Mouse (Mus musculus): Measurements from ENCODE around the gene Hmox2. TPM values are rescaled to one million over a fixed set of nuclear protein-coding genes. Genes with fewer than 3 reads are reported as not detected.

Hmox2 gene
- polyA plus RNA-seq, 3 experiments from 2014 or later = 97.9 to 114 (median 103) TPM

DNA sequence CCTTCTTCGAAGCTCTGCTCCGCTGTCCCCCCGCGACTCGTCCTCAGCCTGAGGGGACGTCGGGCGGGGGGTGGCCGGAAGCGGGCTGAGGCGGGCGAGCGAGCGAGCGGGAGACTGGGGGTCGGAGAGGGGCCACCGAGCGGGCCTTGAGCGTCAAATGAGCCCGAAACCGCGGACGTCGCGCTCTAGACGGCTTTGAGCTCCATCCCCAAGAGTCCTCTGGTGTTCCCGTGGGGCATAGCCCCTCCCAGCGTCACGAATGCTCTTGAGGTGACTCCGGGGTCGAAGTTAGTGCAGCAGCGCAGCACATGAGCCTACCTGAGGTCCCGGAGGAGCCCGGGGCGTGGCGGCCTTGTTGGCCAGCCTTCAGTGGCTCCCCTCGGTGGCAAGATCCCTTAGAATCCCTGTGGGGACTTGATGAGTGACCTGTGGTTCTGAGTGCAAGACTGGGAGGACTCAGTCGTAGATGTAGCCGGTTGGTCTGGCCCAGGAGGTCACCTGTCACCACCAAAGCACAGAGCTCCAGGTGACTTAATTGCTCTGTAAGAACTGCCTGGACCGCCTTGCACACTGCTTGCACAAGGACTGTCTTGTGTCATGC, 467 bp downstream of the Hmox2 start:
- ATAC-seq = peak; percentile 69

DNA sequence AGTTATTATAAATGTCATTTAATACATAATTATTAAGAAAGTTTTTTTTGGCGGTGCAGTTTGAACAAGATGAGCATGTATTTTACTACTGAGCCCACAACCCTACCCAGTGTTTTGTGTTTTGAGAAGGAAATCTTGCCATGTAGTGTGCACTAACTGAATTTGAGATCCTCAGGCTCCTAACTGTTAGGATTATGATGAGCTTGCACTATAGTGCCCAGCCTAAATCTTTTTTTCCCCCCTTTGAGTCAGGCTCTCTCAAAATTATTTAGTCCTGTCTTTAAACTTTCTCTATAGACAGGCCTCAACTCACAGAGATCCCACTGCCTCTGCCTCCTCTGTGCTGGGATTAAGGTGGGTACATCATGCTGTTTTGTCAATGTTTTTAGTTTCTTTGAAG, 1.4 kb downstream of the Hmox2 start:
- ATAC-seq = no peak

DNA sequence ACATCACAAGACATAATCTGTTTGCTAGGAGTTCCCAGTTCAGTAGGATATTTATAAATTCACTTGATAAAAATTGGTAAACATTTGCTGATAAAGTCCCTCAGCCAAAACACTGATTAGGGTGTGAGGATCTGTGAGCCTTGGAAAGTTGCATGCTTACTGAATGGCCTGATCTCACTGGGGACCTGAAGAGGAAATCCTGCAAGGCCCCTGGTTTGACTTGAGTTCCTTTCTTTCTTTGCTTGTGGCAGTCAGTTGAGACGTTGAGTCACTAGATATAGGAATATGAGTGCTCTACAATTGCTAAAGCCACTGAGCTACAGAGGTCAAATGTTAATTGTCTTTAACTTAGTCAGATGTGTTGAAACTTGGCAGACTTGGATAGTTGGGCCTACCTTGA, 1.8 kb downstream of the Hmox2 start:
- ATAC-seq = no peak

DNA sequence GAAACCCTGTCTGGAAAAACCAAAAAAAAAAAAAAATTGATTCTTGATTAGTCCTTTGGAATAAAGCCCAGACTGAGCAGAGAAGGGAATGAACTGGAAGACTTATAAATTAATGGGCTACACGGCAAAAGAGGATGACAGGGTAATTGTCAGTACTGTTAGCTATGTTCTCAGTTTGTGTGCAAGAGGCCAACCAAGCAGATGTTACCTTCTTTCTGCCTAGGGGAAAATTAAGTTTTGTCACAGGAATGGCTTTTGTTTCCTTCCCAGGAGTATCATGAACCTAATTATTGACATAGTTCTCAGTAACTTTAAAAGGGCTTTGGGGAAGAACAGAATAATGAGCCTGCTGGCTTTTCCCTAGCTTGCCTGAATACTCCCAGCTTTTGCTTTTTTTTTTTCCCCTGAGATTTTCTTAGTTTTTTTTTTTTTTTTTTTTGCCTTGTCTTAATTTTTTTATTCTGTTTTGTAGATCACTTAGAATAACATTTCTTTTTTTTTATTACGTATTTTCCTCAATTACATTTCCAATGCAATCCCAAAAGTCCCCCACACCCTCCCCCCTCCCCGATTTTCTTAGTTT, 4.7 kb downstream of the Hmox2 start:
- ATAC-seq = no peak

DNA sequence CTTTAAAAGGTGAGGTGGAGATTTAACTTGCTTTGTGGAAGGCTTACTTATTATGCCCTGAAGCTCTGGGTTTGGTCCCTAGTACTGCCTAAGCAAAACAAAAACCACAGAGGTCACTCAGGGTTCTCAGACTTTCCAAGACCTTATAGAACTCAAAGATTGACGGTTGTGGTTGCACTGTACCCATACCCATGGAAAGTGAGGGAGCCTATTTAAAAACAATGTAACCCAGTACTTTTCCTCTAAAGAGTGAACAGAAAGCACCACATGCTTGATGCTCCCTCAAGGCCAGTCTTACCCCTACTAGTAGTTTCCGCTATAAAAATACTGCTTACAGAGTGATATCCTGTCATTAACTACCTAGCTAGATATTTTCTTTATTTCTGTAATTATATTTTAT, 10.1 kb downstream of the Hmox2 start:
- peak; percentile 88 for ATAC-seq

DNA sequence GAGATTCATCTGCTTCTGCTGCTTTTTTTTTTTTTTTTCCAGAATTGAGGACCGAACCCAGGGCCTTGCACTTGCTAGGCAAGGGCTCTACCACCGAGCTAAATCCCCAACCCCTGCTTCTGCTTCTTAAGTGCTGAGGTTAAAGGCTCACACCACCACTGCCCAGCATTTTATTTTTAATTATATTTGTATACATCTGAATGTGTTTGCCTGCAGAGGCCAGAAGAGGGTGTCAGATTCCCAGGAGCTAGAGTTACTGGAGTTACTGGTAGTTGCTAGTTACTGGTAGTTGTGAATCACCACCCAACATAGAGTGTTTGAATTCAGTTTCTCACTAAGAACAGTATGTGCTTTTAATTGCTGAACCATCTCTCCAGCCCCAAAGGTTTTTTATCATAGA, 13.8 kb downstream of the Hmox2 start:
- ATAC-seq = no peak

DNA sequence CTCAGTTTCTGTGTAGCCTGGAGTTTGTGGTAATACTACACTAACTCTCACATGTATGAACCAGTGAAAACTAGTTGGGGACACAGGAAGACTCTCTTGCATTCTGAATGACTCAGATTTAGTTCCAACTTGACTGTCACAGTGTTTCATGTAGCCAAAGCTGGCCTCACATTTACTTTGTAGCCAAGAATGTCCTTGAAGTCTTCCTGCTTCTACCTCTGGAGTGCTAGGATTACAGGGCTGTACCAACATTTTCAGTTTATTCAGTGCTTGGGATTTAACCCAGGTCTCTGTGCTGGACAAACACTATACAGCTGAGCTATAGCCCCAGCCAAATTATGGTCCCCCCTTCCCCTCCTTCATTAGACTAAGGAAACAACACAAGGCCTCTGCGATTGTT, 16.0 kb downstream of the Hmox2 start:
- no peak for ATAC-seq

DNA sequence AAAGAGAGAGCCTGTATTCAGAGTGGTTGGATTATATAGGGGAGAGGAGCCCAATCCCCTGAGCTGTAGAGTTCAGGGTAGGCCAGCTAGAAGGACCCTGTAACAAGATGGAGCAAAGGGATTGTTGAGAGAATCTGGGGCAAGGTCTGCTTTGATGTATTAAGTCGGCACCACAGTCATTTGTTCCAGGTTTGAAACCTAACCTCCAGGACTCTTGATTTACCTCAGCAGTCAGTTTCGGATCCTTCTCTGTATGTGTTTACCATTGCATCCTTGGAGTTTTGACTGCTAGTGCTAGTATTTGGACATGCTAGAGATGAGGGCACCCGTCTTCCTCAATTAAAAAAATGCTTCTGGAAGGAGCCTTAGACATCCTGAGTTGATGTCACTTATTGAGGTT, 26.0 kb downstream of the Hmox2 start:
- no peak for ATAC-seq

DNA sequence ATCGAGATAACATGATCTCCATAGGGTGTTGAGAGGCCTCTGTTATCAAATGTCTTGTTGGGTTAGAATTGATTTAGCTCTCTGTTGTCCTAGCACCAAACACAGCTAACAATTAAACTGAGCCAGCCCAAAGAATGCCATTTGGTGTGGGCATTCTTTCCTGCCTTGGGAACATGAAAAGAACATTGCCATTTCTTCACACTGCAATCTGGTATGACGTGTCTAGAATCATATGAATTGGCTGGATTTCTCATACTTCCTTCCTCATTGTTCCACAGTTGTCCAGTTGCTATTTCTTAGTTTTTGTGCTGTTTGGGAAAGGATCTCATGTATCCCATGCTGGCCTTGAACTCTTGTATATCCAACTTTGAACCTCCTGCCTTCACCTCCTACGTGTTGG, 27.9 kb downstream of the Hmox2 start:
- no peak for ATAC-seq

DNA sequence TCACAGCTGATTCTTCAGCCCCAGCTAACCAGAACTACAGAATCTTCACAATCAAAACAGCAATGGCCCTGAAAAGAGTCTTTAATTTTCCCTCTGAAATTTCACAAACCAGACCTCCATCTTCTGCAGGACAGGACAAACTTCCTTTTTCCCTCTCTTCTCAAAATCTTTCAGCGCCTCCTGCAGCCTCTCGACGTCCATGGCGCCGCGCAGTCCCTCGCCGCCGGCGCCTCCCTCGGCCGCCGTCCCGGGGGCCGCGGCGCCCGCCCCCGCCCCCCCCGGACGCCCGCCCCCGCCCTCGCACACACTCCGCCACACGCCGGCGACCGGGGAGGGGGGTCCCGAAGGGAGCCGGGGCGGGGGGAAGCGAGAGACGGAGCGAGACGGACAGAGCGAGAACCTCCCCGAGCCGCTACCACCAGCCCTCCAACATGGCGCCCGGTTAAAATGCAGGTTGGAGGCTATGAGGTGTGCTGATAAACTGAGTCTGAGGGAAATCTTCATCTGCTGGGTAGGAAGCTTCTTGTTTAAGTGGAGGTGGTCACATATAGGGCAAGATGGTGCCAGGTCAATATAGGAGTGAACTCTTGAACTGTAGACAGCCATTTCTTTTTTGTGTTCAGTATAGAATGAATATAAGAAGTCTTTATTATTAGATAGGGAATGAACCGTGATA, 30.6 kb downstream of the Hmox2 start:
- peak; percentile 64 for ATAC-seq

DNA sequence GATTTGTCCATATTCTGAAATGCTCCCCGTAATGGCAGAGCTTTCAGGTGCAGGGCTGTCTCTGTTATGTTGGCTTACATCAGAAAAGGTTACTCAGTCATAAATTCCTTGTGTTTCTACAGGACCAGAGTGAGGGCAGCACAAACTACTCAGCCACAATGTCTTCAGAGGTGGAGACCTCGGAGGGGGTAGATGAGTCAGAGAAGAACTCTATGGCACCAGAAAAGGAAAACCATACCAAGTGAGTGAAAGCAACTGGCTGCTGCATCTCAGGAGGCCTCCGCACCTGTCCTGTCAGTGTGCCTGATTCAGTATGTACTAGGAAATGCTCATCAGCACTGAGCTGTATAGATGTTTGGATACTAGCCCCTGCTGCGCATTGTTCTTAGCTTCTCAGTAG, 36.3 kb downstream of the Hmox2 start:
- ATAC-seq = no peak

DNA sequence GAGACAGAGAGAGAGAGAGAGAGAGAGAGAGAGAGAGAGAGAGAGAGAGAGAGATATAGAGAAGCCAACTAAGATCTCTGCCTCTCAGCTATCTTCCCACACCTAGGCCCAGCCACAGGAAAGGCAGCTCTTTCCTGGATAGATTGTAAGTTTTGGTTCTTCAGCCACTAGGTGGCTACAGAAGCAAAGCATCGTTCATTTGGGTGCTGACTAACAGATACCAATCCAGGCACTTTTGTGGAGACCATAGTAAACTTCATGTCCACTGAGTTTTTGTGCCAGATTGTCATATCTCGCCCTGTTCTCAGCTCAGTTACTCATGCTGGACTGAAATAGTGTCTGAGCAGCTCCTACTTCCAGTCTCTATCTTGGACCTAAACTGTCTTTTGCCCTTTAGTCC, 37.1 kb downstream of the Hmox2 start:
- ATAC-seq = peak; percentile 75

DNA sequence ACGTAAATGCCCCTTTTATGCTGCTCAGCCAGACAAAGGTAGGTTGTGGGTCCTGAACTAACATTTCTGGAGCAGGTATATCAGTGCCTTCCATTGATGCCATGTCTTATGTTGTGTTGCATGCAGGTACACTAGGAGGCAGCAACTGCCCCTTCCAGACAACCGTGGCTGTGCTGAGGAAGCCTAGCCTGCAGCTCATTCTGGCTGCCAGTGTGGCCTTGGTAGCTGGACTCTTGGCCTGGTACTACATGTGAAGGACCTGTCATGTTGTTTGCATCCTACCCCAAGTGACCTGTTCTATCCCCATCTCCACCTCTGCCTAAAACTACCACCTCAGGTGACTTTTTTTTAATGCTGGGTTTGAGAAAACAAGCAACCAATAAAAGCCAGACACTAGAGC, 39.7 kb downstream of the Hmox2 start:
- ATAC-seq = no peak

DNA sequence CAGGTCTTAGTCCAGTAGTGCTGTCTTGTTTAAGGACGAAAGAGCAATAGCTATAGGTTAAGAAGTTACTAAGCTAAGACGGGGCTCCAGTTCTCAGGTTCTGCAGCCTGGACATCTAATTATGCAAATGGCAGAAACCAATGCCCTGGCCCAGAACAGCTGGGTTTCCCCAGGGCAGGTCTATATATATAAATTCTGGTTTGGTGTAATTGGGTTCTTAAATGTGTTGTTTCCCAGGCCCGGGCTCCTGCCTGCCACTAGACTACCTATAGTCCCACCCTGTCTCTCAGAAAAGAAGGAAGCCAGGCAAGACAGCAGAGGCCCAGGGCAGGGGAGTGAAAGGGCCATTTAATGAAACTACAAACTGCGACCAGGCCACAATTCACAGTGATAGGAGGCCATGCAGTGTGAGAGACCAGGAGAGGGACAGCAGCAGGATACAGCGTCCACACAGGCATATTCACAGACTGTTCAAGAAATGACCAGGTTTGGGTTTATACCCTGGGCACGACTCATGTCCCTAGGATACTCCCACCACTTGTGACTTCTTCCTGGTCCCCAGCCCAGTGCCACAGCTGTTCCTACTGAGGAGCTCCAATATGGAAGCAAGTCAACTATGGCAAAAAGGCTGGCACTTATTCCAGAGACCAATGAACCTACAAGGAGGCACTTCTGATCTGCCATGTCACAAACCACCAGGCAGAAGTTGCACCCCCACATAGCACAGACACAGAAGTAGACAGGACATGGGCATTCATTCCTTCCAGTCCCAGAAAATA, 41.0 kb downstream of the Hmox2 start:
- no peak for ATAC-seq

DNA sequence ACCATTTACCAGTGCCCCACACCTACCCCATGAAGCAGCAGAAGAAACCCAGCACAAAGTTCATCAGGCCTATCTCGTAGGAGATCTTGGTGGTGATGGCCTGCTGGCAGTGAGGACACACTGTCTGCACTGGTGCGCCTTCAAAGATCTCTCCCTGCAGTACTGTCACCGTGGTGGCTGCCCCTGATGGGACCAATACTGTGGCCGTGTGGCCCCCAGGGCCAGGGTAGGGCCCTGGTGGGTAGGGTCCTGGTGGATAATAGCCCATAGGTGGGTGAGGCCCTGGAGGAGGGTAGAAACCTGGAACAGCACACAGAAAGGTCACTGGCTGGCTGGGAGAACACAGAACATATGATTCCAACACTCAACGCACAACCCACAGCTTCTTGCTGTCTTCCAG, 42.6 kb downstream of the Hmox2 start:
- ATAC-seq = no peak

DNA sequence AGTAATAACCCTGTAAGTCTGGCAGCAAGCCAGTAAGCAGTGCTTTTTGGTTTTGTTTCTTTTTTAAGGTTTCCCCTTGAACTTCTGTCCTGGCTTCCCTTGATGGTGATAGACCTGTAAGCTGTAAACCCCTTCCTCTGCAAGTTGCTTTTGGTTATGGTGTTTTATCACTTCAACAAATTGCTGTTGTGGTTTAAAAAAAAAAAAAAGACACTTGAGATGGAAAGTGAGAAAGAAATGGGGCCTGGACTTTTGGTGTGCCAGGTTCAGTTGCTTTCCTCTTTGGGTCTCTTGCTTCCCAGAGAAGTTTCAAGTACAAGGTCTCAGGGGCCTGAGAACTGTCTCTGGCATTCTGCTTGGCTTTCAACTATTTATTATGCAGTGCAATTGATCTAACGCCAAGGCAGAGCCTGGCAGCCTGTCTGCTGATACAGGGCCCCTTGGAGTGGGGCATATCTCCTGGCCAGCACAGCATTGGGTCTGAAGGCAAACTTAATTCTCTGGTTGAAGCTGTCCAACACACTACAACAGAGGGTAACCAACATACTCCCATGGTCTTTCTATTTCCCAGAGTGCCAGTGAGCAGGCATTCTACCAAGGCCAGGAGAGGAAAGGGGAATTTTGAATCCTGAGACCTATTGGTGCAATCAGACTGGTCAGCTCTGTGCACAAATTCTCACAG, 47.3 kb downstream of the Hmox2 start:
- no peak for ATAC-seq

DNA sequence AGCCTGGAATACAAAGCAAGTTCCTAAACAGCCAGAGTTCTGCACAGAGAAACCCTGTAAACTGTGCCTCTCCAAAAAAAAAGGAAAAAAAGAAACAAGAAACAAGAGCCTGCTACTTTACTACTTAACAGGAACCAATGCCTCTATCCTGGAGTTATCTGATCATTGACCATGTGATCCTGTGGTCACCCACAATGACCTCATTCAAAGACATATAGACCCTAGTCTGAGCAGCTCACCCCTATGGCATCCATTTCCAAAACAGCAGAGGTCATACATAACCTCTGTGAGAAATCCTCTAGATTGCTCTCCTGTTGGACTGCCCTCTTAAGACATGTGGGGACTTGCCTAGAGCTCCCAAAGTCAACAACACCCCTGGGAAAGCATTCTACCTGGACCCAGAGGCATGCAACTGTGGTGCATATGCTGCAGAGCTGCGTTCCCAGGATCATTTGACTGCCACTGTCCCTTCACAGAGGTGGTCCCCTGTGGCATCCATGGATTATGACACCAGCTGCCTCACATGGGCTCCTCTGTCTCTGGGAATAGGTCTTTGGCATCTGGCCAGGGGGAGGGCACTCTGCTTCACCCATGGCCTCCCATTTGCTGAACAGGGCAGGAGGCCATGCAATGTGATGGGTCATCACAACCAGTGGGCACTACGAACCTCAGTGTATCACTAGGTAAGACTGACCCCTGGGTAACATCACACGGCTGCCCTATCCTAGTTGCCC, 51.2 kb downstream of the Hmox2 start:
- peak; percentile 25 for ATAC-seq

DNA sequence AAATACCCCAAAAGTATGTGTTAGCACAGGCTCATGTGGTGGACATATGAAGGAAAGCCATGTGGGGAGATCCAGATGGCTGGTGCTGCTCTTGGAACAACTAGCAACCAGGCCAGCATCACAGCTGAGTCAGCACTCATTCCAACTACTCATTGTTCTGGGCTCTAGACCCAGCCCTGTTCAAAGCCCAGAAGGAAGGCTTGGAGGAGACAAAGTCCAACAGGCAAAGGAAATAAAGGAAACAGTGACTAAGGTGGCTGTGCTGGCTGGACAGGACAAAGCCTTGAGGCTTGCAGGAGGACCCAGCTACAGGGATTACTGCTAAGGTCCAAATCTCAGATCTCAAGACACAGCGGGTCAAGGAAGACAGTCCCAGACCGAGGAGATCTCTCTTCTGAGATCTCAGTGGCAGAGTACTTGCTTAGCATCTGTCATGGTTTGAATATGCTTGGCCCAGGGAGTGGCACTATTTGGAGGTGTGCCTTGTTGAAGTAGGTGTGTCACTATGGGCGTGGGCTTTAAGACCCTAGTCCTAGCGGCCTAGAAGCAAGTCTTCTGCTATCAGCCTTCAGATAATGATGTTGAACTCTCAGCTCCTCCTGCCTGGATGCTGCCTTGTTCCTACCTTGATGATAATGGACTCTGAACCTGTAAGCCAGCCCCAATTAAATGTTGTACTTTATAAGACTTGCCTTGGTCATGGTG, 51.9 kb downstream of the Hmox2 start:
- ATAC-seq = no peak

DNA sequence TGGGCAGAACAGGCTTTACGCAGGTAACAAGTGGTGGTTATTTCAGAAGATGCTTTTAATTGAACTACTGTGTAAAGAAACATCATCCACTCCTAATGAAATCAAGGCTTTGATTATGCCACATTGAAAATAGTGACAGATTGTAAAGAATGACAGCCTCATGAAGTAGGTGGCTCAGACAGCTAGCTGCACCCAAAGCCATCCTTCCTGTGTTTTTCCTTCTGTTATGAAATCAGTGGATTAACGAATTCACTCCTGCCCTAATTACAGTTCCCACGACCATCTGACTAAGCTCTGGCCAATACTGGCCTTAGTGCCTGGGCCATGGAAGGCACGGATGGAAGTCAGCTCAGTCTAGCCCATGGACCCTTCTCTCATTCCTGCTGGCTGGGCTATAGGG, 52.8 kb downstream of the Hmox2 start:
- no peak for ATAC-seq

DNA sequence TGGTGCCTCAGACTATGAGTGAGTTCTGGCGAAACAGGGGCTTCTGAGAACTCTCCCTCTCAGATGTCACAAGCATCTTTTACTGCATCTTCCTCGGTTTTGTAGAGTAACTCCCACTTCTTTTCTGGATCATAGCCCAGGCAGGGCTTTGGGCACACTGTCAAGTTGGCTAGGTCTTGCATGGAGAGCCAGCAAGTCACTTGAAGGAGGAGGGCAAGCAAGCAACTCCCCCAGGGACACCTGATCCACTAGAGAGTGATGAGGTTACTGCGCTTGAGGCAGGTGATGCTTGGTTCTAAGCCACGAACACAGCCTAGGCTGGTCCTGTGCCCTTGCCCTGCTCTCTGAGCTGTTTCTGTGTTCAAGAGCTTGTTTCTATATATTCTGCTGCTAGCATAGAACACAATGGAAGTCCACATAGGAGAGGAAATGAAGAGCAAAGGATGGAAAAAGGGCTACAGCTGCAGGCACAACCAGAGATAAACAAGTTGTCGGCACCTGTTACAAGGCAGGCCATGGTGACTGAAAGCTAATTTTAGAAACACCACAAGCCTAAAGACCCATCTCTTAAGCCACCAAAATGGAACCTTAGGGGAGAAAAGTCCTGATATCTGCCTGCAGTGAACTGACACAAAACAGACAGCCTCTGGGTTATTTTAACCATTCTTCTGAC, 55.5 kb downstream of the Hmox2 start:
- ATAC-seq = peak; percentile 17

DNA sequence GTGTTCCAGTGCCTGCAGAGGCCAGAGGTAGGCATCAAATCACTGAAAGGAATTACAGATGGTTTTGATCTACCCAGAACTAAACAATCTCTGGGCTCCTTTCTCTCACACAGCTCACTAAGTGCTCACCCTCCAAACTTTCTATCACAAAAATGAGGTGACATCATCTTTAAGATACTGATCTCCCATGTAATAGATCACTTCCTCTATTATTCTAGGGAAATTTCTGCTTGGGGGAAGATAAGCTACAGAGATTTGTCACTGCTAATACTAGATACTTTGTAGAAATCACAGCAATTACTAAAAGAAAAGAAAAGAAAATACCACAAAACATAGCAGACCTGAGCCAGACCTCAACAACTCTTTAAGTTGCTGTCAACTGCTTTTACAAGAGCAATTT, 56.4 kb downstream of the Hmox2 start:
- peak; percentile 71 for ATAC-seq
